In genomic region chrX:10105475-10105874, GRCm38 (mm10) we compare ENCODE assay signal across 18 mouse cellular contexts. TPM values are rescaled to one million over a fixed set of nuclear protein-coding genes. Genes with fewer than 3 reads are reported as not detected.
"Had no signal": no experiment of that assay in that cellular context is flagged by ENCODE, and none has a peak within 500 bp of the region (broad histone marks: within the 10 kb centered on the region; RNA-seq: fewer than 3 reads in every experiment).

No protein-coding gene starts in this region.

- H3K4me2 ChIP-seq: kidney, embryonic 15.5 days; liver, embryonic 11.5 days; lung, embryonic 14.5 days; midbrain, embryonic 12.5 days; midbrain, embryonic 15.5 days; neural tube, embryonic 13.5 days had no signal

- H3K4me3 ChIP-seq: kidney, embryonic 15.5 days; left cerebral cortex, adult 2 months; midbrain, embryonic 12.5 days; midbrain, embryonic 15.5 days; neural tube, embryonic 13.5 days had no signal

- DNase-seq: kidney, postnatal 10 days; kidney, postnatal 36 days; layer of hippocampus, postnatal 36 days; liver, postnatal 0 days; lung, embryonic 14.5 days; retina, postnatal 1 day; right cerebral cortex, postnatal 25 days; thymus, adult 2 months; thymus, postnatal 14 days; thymus, postnatal 4 days had no signal

- H3K36me3 ChIP-seq: kidney, embryonic 15.5 days; midbrain, embryonic 12.5 days; midbrain, embryonic 15.5 days; neural tube, embryonic 13.5 days had no signal

- ATAC-seq: liver, postnatal 0 days; lung, postnatal 0 days; midbrain, embryonic 15.5 days had no signal

- H3K27me3 ChIP-seq: kidney, embryonic 15.5 days; midbrain, embryonic 12.5 days; midbrain, embryonic 15.5 days; neural tube, embryonic 13.5 days had no signal

RNA-seq across cellular contexts. Expression of gene Srpx, which starts 12.0 kb away (rescaled TPM):
- polyA plus RNA-seq: macrophage had no signal
